Mouse (Mus musculus): ENCODE measurements around the gene Rdx. TPM values are rescaled to one million over a fixed set of nuclear protein-coding genes. Genes with fewer than 3 reads are reported as not detected.
"Not testable (repeated sequence)": the region's sequence is repeated elsewhere in the genome, so short reads cannot be mapped to it uniquely, and the experiment has no call there.

The Rdx gene
- polyA plus RNA-seq, 1 experiment from 2014 or later, result 119 TPM

- Histone ChIP-seq H3K4me3 (ENCODE audit: low read length) (peak overlapping the region; percentile 96), H3K9me3 (ENCODE audit: low read length) (no peaks in the 10 kb centered on the region), H3K27me3 (ENCODE audit: insufficient read depth, low read length) (no peaks in the 10 kb centered on the region), H3K36me3 (ENCODE audit: insufficient read depth, low read length) (no peaks in the 10 kb centered on the region), H3K4me2 (replicated peaks; ENCODE audit: low read depth, low read length) (peak overlapping the region; percentile 57), H3K4me1 (ENCODE audit: insufficient read depth, low read length) (peaks cover 31% of the 10 kb centered on the region), H3K27ac (ENCODE audit: low read length) (no peak overlapping the region), H3K9ac (replicated peaks; ENCODE audit: low read length) (0 out of 2 replicates have a peak overlapping the region, but pooled peaks have one; percentile 31)
- WGBS, result 32% methylated on average over 2 of the region's 2 CpGs
- ATAC-seq (ENCODE audit: low FRiP score, low TSS enrichment), result no peak
Observed at GRCm38 (mm10) chr9:52050361-52050760, 3.4 kb downstream of the Rdx start.

DNA sequence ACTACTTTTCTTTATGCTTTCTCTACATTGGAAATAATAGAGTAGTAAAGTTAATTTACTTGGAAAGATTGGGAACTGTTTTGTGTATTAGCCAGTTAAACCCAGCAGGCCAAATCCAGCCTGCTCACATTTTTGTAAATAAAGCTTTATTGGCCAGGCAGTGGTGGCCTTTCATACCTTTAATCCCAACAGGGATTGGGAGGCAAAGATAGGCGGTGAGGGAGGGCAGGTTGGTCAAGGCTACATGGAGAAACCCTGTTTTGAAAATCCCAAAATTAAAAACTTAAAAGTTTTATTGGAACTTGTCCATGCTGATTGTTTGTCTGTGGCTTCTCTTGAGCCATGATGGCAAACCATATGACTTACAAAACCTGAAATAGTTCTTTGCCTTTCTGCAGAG lies 5.2 kb downstream of the Rdx start:
- no peak for ATAC-seq (ENCODE audit: low FRiP score, low TSS enrichment)

GRCm38 (mm10) chr9:52055313-52055712 lies 8.3 kb downstream of the Rdx start:
- no peak overlapping the region for H3K27ac ChIP-seq (ENCODE audit: low read length)
- 85% methylated on average over 3 of the region's 3 CpGs for WGBS

More for the DNA sequence above, 5.2 kb downstream of the Rdx start:
- H3K4me2 ChIP-seq (replicated peaks; ENCODE audit: low read depth, low read length), result no peak overlapping the region
- no peaks in the 10 kb centered on the region for H3K36me3 ChIP-seq (ENCODE audit: insufficient read depth, low read length)
- H3K4me1 ChIP-seq (ENCODE audit: insufficient read depth, low read length), result peaks cover 21% of the 10 kb centered on the region
- no peak overlapping the region for H3K9ac ChIP-seq (replicated peaks; ENCODE audit: low read length)
- no peak overlapping the region for H3K27ac ChIP-seq (ENCODE audit: low read length)
- WGBS, result 88% methylated on average over 1 of the region's 1 CpGs
- H3K9me3 ChIP-seq (ENCODE audit: low read length), result no peaks in the 10 kb centered on the region
- no peaks in the 10 kb centered on the region for H3K27me3 ChIP-seq (ENCODE audit: insufficient read depth, low read length)
- H3K4me3 ChIP-seq (ENCODE audit: low read length), result no peak overlapping the region

GRCm38 (mm10) chr9:52059788-52060187 lies 12.8 kb downstream of the Rdx start:
- Histone ChIP-seq H3K27me3 (ENCODE audit: insufficient read depth, low read length) (no peaks in the 10 kb centered on the region), H3K4me1 (ENCODE audit: insufficient read depth, low read length) (peaks cover 25% of the 10 kb centered on the region), H3K9me3 (ENCODE audit: low read length) (no peaks in the 10 kb centered on the region), H3K4me3 (ENCODE audit: low read length) (no peak overlapping the region), H3K27ac (ENCODE audit: low read length) (no peak overlapping the region), H3K4me2 (replicated peaks; ENCODE audit: low read depth, low read length) (no peak overlapping the region), H3K36me3 (ENCODE audit: insufficient read depth, low read length) (peaks cover 19% of the 10 kb centered on the region), H3K9ac (replicated peaks; ENCODE audit: low read length) (no peak overlapping the region)
- 43% methylated on average over 2 of the region's 2 CpGs for WGBS
- no peak for ATAC-seq (ENCODE audit: low FRiP score, low TSS enrichment)

More at GRCm38 (mm10) chr9:52055313-52055712, 8.3 kb downstream of the Rdx start:
- Histone ChIP-seq H3K36me3 (ENCODE audit: insufficient read depth, low read length) (no peaks in the 10 kb centered on the region), H3K4me3 (ENCODE audit: low read length) (no peak overlapping the region), H3K4me2 (replicated peaks; ENCODE audit: low read depth, low read length) (no peak overlapping the region), H3K4me1 (ENCODE audit: insufficient read depth, low read length) (peaks cover 36% of the 10 kb centered on the region), H3K9ac (replicated peaks; ENCODE audit: low read length) (no peak overlapping the region), H3K27me3 (ENCODE audit: insufficient read depth, low read length) (no peaks in the 10 kb centered on the region), H3K9me3 (ENCODE audit: low read length) (no peaks in the 10 kb centered on the region)
- ATAC-seq (ENCODE audit: low FRiP score, low TSS enrichment), result no peak

- H3K27ac ChIP-seq (ENCODE audit: low read length), result no peak overlapping the region
- H3K4me1 ChIP-seq (ENCODE audit: insufficient read depth, low read length), result no peaks in the 10 kb centered on the region
- H3K4me3 ChIP-seq (ENCODE audit: low read length), result no peak overlapping the region
- H3K9ac ChIP-seq (replicated peaks; ENCODE audit: low read length), result no peak overlapping the region
- H3K4me2 ChIP-seq (replicated peaks; ENCODE audit: low read depth, low read length), result no peak overlapping the region
- H3K36me3 ChIP-seq (ENCODE audit: insufficient read depth, low read length), result peaks cover 62% of the 10 kb centered on the region
- ATAC-seq (ENCODE audit: low FRiP score, low TSS enrichment), result no peak
- no peaks in the 10 kb centered on the region for H3K9me3 ChIP-seq (ENCODE audit: low read length)
- 93% methylated on average over 2 of the region's 2 CpGs for WGBS
- H3K27me3 ChIP-seq (ENCODE audit: insufficient read depth, low read length), result no peaks in the 10 kb centered on the region
Observed at GRCm38 (mm10) chr9:52070052-52070451, 23.1 kb downstream of the Rdx start.

GRCm38 (mm10) chr9:52071352-52071751 lies 24.4 kb downstream of the Rdx start:
- ATAC-seq (ENCODE audit: low FRiP score, low TSS enrichment); H3K4me2 ChIP-seq (replicated peaks; ENCODE audit: low read depth, low read length); H3K4me1 ChIP-seq (ENCODE audit: insufficient read depth, low read length); H3K9ac ChIP-seq (replicated peaks; ENCODE audit: low read length); H3K27ac ChIP-seq (ENCODE audit: low read length); H3K4me3 ChIP-seq (ENCODE audit: low read length); H3K9me3 ChIP-seq (ENCODE audit: low read length); H3K27me3 ChIP-seq (ENCODE audit: insufficient read depth, low read length): not testable (repeated sequence)
- H3K36me3 ChIP-seq (ENCODE audit: insufficient read depth, low read length), result peaks cover 59% of the 10 kb centered on the region

DNA sequence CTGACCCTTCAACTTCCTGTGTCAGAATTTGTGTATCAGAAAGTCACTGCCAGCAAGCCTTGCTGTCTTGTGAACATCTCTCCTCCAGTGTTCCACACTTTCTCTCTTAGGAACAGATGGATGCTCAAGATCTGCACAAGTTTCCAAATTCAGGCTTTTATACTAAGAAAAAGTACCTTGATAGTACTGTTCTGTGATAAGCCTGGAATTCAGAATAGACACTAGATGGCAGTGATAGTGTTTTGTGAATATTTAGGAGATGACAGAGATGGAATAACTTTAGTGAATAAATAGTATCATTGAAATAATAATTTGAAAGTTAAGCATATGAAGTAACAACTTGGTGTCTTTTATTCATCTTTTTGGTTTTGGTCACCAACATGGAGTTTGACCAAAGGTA lies 25.2 kb downstream of the Rdx start:
- Histone ChIP-seq H3K36me3 (ENCODE audit: insufficient read depth, low read length) (peaks cover 61% of the 10 kb centered on the region), H3K4me2 (replicated peaks; ENCODE audit: low read depth, low read length) (no peak overlapping the region)
- no peak for ATAC-seq (ENCODE audit: low FRiP score, low TSS enrichment)

DNA sequence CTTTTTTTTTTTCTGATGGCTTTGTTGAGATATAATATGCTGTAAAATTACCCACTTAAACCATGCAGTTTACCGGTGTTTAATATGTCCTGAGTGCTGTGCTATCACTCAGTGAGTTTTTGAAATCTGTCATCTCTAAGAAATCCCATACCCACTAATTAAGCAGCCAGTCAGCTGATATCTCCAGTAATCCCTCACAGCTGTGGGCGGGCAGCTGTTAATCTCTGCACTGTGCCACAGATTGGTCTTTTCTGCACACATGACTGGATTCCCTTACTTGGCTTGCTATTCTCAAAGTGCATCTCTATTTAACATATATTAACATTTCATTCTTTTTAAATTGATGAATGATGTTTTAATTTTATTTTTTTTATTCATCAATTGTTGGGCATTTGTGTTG lies 29.1 kb downstream of the Rdx start:
- Histone ChIP-seq H3K4me3 (ENCODE audit: low read length) (no peak overlapping the region), H3K9ac (replicated peaks; ENCODE audit: low read length) (no peak overlapping the region), H3K4me2 (replicated peaks; ENCODE audit: low read depth, low read length) (no peak overlapping the region), H3K27me3 (ENCODE audit: insufficient read depth, low read length) (no peaks in the 10 kb centered on the region), H3K9me3 (ENCODE audit: low read length) (no peaks in the 10 kb centered on the region), H3K36me3 (ENCODE audit: insufficient read depth, low read length) (peaks cover 59% of the 10 kb centered on the region), H3K27ac (ENCODE audit: low read length) (no peak overlapping the region), H3K4me1 (ENCODE audit: insufficient read depth, low read length) (no peaks in the 10 kb centered on the region)
- ATAC-seq (ENCODE audit: low FRiP score, low TSS enrichment), result no peak
- 95% methylated on average over 2 of the region's 2 CpGs for WGBS

More for the DNA sequence above, 25.2 kb downstream of the Rdx start:
- Histone ChIP-seq H3K4me1 (ENCODE audit: insufficient read depth, low read length) (no peaks in the 10 kb centered on the region), H3K9me3 (ENCODE audit: low read length) (no peaks in the 10 kb centered on the region), H3K27ac (ENCODE audit: low read length) (no peak overlapping the region), H3K9ac (replicated peaks; ENCODE audit: low read length) (no peak overlapping the region), H3K4me3 (ENCODE audit: low read length) (no peak overlapping the region), H3K27me3 (ENCODE audit: insufficient read depth, low read length) (no peaks in the 10 kb centered on the region)

DNA sequence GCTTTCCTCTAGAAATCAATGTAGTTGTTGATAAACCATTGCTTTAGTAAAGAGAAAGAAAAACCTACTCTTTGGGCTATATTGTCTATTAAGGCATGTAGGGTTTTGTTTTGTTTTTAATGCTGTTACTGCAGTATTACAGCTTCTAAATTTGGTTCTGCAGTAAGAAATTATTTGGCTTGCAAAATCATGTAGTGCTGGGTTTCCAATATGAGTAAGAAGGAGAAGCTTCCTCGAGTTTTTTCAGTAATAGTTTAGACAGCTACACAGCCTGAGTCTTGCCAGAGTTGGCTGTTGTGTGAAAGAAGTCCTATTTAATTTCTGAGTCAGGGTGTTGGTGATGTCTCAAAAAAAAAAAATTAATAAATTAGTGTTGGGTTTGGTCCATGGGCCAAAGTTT lies 30.7 kb downstream of the Rdx start:
- 77% methylated on average over 1 of the region's 1 CpGs for WGBS

GRCm38 (mm10) chr9:52081979-52082378 lies 35.0 kb downstream of the Rdx start:
- Histone ChIP-seq H3K27ac (ENCODE audit: low read length) (no peak overlapping the region), H3K36me3 (ENCODE audit: insufficient read depth, low read length) (peaks cover 54% of the 10 kb centered on the region), H3K4me1 (ENCODE audit: insufficient read depth, low read length) (no peaks in the 10 kb centered on the region), H3K9me3 (ENCODE audit: low read length) (no peaks in the 10 kb centered on the region), H3K9ac (replicated peaks; ENCODE audit: low read length) (no peak overlapping the region), H3K27me3 (ENCODE audit: insufficient read depth, low read length) (no peaks in the 10 kb centered on the region), H3K4me3 (ENCODE audit: low read length) (no peak overlapping the region), H3K4me2 (replicated peaks; ENCODE audit: low read depth, low read length) (no peak overlapping the region)
- WGBS, result 83% methylated on average over 2 of the region's 2 CpGs
- ATAC-seq (ENCODE audit: low FRiP score, low TSS enrichment), result no peak

More for the DNA sequence above, 30.7 kb downstream of the Rdx start:
- Histone ChIP-seq H3K9ac (replicated peaks; ENCODE audit: low read length) (no peak overlapping the region), H3K27ac (ENCODE audit: low read length) (no peak overlapping the region), H3K9me3 (ENCODE audit: low read length) (no peaks in the 10 kb centered on the region), H3K36me3 (ENCODE audit: insufficient read depth, low read length) (peaks cover 56% of the 10 kb centered on the region), H3K27me3 (ENCODE audit: insufficient read depth, low read length) (no peaks in the 10 kb centered on the region), H3K4me2 (replicated peaks; ENCODE audit: low read depth, low read length) (no peak overlapping the region), H3K4me1 (ENCODE audit: insufficient read depth, low read length) (no peaks in the 10 kb centered on the region), H3K4me3 (ENCODE audit: low read length) (no peak overlapping the region)
- no peak for ATAC-seq (ENCODE audit: low FRiP score, low TSS enrichment)

All from kidney, embryonic 16.5 days (tissue).